Mouse (Mus musculus) T-helper 2 cell (primary cell): Measurements from ENCODE around the gene Fcho1.

Source experiments
- in situ Hi-C: fragments of 300-600 bp; cut with MboI, MseI; formaldehyde crosslinking; loops from one replicate; pipeline ENCODE4 v1.15.1; 2025; ENCODE audit warnings: high pct_unique_total_duplicates

Fcho1 gene

DNA sequence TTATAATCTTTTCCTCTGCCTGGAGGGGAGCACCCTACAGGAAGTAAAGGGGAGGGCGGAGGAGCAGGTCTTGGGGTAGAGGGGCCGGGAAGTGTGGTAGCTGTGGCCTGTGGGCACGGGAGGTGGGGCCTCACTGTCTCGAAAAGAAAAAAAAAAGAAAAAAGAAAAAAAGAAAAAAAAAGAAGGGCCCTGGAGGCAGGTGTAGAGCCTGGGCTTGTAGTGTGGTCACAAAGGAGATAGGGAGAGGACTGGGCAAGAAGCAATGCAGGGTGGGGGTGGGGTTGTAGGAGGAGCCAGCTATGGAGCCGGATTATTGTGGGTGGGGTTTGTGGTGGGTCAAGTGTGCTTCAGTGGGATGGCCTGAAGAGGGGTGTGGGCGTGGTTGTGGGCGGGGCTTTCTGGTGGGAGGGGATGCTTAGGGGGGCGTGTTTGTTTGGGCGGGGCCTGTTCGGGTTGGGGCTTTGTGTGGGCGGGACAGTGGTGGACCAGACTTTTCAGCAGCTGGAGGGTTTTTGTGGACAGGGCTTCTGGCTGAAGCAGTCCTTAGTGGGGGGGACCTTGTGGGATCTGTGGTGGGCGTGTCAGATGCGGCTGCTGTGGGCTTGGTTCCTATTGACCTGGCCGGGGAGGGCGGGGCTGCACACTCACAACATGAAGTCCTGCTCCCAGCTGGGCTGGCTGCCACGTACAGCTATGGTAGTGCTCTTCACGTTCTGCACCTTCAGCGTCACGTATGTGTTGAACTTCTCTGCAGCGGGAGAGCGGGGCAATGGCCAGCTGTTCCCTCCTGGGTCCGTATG, 60.0 kb downstream of the Fcho1 start:
- in situ Hi-C loops = loop anchor here (25.0 kb wide), 2 partner anchors 778 to 1153 kb away; partner anchors contain the start of genes Rex1bd, Rpl18a, Slc5a5 and Uba52

DNA sequence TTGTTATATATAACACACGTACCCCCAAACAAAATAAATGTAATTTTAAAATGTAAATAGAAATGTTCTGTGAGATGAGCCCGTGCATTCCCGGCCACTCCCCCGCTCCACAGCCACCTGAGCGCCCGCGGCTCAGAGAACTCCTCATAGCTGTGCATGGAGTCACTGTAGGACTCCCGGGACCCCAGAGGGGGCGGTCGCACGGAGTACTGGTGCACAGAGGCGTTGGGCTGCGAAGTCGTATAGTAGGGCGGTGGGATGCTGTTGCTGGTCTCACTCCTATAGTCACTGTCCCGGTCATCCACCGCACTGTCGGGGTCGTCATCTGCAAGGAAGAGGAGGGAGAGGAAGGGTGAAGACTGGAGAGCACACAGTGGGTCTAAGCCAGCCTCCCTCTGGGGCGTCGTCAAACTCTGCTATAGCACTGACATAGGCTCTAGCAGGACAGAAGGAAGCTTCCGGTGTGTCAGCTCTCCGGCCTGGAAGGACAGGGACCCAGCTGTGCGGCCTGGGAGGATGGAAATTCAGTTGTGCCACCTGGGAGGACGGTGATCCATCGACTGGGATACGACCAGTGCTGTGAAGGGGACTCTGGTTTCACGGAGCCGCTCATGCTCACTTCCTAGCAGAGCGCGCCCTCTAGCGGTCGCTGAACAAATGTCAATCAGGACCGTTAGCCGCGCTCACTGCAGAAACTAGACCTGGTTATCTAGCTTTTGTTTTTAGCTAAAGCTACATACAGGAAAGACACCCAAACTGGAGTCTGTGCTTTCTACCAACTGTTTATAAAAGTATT, 65.0 kb downstream of the Fcho1 start:
- in situ Hi-C loops = loop anchor here (25.0 kb wide), 2 partner anchors 773 to 1148 kb away; partner anchors contain the start of genes Rex1bd, Rpl18a, Slc5a5 and Uba52

- in situ Hi-C loops = loop anchor here (5.0 to 25.0 kb wide), 3 partner anchors 92 to 1147 kb away; partner anchors contain the start of genes Nxnl1, Rex1bd, Rpl18a and Slc27a1
Measured at GRCm38 (mm10) chr8:71659751-71660150, 65.8 kb downstream of the Fcho1 start.

- in situ Hi-C loops = loop anchor here (5.0 to 25.0 kb wide), 3 partner anchors 91 to 1146 kb away; partner anchors contain the start of genes Nxnl1, Rex1bd, Rpl18a and Slc27a1
Measured at GRCm38 (mm10) chr8:71658515-71659049, 66.9 kb downstream of the Fcho1 start.
